Mouse (Mus musculus): ENCODE data around the gene Pnliprp2. TPM values are rescaled to one million over a fixed set of nuclear protein-coding genes. Genes with fewer than 3 reads are reported as not detected.

Pnliprp2 gene
- polyA plus RNA-seq, 1 experiment from 2014 or later, result not detected

DNA sequence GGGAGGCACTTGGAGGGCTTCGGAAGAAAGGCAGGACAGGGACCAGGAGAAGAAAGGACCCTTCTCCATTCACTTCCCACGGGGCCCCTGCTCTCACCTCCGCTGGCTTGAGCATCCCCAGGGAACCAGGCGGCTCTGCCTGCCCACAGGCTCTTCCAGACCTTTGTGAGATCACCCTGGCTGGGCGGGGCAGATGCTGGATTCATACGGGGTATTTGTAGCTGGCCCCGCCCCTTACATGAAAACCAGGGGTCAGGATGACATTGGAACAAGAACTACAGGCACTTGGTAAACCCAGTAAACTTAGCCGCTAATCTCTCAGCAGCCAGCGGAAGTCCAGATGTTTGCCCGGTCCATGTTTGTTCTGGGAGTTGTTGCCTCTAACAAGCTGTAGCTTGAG lies 34.8 kb downstream of the Pnliprp2 start, which contains the start of gene 1700019N19Rik:
Gene 1700019N19Rik (minus strand): TSS at position 178 of the 400 bp plus-strand sequence.
- peaks cover 31% of the 10 kb centered on the region for H3K27me3 ChIP-seq
- no peak for TF ChIP-seq CTCF (IDR thresholded peaks at IDR 0.05)
- POLR2A ChIA-PET, result no interaction called here
- DNase-seq (ENCODE audit: low read depth, low spot score) (no peak), ATAC-seq (no peak)
- in situ Hi-C loops (cut with MboI; ENCODE audit: low pct_unique_long_range_greater_than_20kb), result no loop called here
- CTCF ChIA-PET, result no interaction called here

DNA sequence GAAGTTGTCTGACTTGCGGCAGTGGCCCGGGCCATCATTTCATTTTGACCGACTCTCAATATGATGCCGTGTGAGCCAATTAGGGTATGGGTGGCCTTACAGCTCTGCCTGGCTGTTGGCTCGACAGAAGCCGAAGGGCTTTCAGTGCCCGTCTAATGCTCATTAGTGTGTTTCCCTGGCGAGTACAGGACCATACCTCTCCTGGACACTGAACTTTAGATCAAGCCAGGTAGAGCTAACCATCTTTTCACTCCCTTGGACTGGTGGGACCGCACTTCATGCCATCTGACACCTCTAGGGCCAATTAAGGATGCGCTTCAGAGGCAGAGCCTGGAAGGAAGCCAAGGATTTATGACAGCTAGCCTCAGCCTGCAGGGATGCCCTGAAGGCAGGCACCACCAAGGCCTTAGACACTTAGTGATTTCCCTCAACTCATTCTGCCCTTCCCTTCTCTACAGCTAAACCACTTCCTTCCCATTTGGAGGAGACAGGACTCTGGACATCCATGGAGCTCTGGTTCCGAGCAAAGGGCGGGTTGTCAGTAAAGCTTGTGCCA lies 35.7 kb downstream of the Pnliprp2 start:
- in situ Hi-C loops (cut with MboI; ENCODE audit: low pct_unique_long_range_greater_than_20kb), result no loop called here
- H3K27me3 ChIP-seq, result peaks cover 27% of the 10 kb centered on the region
- ChIA-PET POLR2A (no interaction called here), CTCF (no interaction called here)
- no peak for TF ChIP-seq CTCF (IDR thresholded peaks at IDR 0.05)
- ATAC-seq (no peak), DNase-seq (ENCODE audit: low read depth, low spot score) (no peak)

DNA sequence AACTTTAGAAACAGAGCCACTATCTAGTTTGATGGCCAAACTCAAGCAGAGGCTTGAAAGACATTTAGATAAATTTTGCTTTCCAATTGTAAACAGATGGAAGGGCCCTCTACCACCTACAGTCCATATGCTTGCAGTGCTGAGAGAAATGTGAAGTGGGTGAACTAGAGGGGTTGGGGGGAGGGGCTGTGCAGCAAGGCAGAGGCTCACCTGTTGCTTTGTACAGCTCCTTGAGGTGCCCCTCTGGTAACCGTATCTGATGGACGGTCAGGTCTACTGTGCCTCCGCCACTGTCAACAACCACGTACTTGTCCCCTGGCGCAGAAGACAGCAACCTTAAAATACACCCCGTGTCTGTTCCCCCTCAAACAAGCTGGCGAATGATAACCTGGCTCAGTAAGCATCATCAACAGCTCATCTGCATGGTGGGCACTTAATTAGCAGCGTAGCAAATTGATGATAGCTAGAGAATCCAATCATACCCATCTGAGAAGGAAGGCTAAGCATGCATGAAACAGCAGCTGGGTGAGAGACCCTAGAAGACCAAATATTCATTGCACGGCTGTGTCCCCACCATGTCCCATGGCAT lies 45.8 kb downstream of the Pnliprp2 start:
- ATAC-seq, result no peak
- DNase-seq (ENCODE audit: low read depth, low spot score), result no peak
- peaks cover 19% of the 10 kb centered on the region for H3K27me3 ChIP-seq
- TF ChIP-seq CTCF (IDR thresholded peaks at IDR 0.05), result no peak
- ChIA-PET POLR2A (no interaction called here), CTCF (interaction anchor here (7.8 kb wide), 1 partner anchor 99 kb away, joined by 51 read pairs; no protein-coding TSS in a partner anchor)
- in situ Hi-C loops (cut with MboI; ENCODE audit: low pct_unique_long_range_greater_than_20kb), result loop anchor here (5.0 to 10.0 kb wide), 2 partner anchors 102 to 400 kb away; no protein-coding TSS in a partner anchor

DNA sequence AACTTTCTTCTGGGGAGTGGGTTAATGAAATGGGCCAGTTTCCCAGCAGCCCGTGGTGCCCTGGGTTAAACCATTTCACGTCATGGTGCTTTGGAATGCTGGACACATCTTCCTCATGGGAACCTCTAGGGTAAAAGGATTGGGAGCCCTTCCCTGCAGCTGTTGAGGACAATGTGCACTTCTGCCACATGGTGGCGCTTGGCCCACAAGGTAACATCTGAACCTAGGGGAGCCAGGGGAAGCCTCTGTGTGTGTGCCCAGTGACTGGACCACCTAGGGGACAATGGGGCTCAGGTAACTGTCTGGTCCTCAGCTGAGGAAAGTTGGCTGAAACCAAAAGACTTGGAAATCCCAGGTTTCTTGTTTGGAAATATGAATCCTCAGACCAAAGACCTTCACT lies 46.8 kb downstream of the Pnliprp2 start:
- POLR2A ChIA-PET, result no interaction called here
- H3K27me3 ChIP-seq, result peaks cover 15% of the 10 kb centered on the region
- CTCF ChIA-PET, result interaction anchor here (1.1 to 7.8 kb wide), 4 partner anchors 33 to 105 kb away, joined by 3 to 51 read pairs (median 6); no protein-coding TSS in a partner anchor
- no peak for DNase-seq (ENCODE audit: low read depth, low spot score)
- peak; percentile 85 for TF ChIP-seq CTCF (IDR thresholded peaks at IDR 0.05)
- peak; percentile 60 for ATAC-seq
- in situ Hi-C loops (cut with MboI; ENCODE audit: low pct_unique_long_range_greater_than_20kb), result loop anchor here (5.0 to 10.0 kb wide), 2 partner anchors 101 to 398 kb away; no protein-coding TSS in a partner anchor

DNA sequence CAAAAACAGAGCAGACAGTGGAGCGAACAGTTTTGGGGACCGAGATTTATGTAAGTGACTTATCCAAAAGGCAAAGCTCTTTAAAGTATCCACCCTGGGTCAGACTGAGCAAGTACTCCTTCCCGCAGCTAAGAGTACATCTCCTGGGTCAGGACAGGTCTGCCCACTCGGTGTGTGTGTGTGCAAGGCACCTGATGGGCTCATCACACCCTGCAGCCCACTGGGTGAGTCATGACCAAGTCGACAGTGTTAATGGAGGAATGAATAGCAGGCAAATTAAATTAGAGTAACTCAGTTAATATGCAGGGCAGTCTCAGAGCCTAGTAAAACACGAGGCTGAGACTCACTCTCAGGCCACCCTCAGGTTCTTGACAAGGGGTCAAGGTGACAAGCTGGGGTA lies 49.3 kb downstream of the Pnliprp2 start:
- no peak for TF ChIP-seq CTCF (IDR thresholded peaks at IDR 0.05)
- CTCF ChIA-PET, result interaction anchor here (1.1 to 7.8 kb wide), 4 partner anchors 19 to 400 kb away, joined by 3 to 51 read pairs (median 6); no protein-coding TSS in a partner anchor

DNA sequence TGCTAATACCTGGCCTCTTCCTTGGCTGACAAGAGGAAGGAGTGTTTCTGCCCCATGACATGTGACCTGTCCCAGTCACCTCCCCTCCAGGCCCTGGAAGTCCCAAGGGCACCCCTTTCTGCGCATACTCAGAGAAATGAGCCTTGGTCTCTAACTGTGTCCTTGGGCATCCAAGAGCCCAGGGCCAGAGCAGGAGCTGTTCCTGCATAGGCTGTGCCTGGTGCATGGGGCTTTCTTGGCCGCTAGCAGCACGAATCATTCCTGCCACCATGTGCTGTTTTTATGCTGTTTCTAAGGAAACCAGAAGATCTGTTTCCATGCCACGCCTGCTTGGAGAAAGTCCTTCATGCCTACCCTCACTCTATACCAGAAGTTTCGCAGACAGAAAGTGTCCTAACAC lies 51.0 kb downstream of the Pnliprp2 start:
- no peak for ATAC-seq
- ChIA-PET CTCF (interaction anchor here (0.7 kb wide), 1 partner anchor 93 kb away, joined by 3 read pairs; no protein-coding TSS in a partner anchor), POLR2A (no interaction called here)
- no peak for TF ChIP-seq CTCF (IDR thresholded peaks at IDR 0.05)
- no peak for DNase-seq (ENCODE audit: low read depth, low spot score)
- peaks cover 3% of the 10 kb centered on the region for H3K27me3 ChIP-seq
- in situ Hi-C loops (cut with MboI; ENCODE audit: low pct_unique_long_range_greater_than_20kb), result no loop called here

More for the DNA sequence above, 49.3 kb downstream of the Pnliprp2 start:
- no peaks in the 10 kb centered on the region for H3K27me3 ChIP-seq
- DNase-seq (ENCODE audit: low read depth, low spot score) (no peak), ATAC-seq (no peak)
- POLR2A ChIA-PET, result no interaction called here
- in situ Hi-C loops (cut with MboI; ENCODE audit: low pct_unique_long_range_greater_than_20kb), result loop anchor here (5.0 to 10.0 kb wide), 2 partner anchors 98 to 396 kb away; no protein-coding TSS in a partner anchor

DNA sequence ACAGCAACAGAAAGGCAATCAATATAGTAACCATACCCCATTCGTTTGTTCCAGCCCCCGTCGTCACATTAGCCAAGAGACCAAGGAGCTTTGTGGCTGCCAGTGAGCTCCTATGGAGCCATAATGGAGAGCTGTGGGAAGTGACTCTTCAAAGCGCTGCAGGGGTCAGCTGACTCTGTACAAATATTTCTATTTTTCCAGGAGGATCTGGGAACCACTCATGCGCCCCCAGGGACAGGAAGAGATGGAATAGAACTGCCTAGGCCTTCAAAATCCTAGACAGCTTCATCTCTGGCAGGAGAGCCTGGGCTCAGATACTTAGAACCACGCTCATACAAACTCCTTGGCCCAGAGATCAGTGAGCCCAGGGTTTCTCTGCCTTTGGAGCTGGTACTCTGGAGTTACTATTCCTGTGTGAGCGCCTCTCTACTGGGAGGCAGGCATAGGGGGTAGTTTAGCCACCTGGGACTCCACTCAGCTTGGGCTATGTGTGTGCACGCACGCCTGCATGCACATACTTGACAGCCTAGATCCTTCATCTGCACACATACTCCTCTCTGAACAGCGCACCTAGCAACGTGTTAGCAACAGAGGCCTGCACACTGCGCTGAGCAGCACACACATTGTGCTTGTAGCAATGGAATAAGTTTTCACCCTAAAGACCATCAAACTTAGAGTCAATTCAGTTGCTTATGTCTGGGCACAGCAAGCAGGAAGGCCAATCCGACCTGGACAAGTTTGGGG lies 55.8 kb downstream of the Pnliprp2 start:
- in situ Hi-C loops (cut with MboI; ENCODE audit: low pct_unique_long_range_greater_than_20kb), result no loop called here
- DNase-seq (ENCODE audit: low read depth, low spot score), result no peak
- peaks cover 15% of the 10 kb centered on the region for H3K27me3 ChIP-seq
- no peak for TF ChIP-seq CTCF (IDR thresholded peaks at IDR 0.05)
- ChIA-PET POLR2A (interaction anchor here (1.5 kb wide), 1 partner anchor 88 kb away, joined by 3 read pairs; no protein-coding TSS in a partner anchor), CTCF (no interaction called here)
- no peak for ATAC-seq

DNA sequence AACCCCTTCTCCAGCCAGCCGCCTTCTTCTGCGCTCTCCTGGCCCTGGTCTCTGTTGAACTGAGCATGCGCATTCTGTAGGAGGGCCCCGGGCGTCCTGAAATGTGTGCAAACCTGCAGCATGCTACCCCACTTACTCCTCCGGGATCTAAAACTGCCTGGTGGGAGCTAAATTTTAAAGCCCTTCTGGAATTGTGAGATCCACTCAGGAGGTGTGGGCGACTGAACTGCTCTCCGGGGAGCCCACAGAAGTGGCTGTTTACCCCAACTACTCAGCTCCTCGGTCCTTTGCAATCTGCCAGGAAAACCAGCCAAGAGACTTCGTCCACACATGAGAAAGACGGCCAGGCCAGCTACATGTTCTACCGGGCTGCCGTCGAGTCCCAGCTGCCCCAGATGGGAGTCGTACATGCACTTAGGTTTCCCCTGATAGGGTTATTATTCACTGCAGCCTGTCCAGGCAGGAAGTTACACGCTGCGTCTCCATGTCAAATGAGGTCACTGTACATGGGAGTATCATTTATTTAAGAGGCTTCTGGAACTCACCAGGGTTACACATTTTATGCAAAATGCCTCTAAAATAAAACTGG lies 57.0 kb downstream of the Pnliprp2 start:
- H3K27me3 ChIP-seq, result peaks cover 15% of the 10 kb centered on the region
- DNase-seq (ENCODE audit: low read depth, low spot score), result no peak
- in situ Hi-C loops (cut with MboI; ENCODE audit: low pct_unique_long_range_greater_than_20kb), result no loop called here
- no peak for ATAC-seq
- ChIA-PET CTCF (no interaction called here), POLR2A (no interaction called here)
- TF ChIP-seq CTCF (IDR thresholded peaks at IDR 0.05), result no peak

DNA sequence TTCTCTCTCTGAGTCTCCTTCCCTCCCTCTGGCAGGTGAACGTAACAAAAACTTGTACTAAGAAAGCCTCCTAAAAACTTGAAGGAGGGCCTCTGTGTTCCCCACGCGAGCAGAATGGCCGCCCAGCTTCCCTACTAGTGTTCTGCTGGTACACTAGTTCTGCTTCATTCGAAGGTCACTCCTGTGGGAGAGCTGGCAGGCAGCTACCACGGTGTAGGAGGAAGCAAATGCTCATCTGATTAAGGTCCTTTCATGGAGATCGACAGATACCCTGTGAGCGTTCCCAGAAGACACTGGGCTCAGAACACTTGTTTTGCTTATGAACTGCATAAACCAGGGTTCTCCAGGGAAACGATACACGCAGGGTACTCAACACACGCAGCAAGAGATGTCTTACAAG lies 57.9 kb downstream of the Pnliprp2 start:
- no peak for DNase-seq (ENCODE audit: low read depth, low spot score)
- ChIA-PET POLR2A (no interaction called here), CTCF (no interaction called here)

DNA sequence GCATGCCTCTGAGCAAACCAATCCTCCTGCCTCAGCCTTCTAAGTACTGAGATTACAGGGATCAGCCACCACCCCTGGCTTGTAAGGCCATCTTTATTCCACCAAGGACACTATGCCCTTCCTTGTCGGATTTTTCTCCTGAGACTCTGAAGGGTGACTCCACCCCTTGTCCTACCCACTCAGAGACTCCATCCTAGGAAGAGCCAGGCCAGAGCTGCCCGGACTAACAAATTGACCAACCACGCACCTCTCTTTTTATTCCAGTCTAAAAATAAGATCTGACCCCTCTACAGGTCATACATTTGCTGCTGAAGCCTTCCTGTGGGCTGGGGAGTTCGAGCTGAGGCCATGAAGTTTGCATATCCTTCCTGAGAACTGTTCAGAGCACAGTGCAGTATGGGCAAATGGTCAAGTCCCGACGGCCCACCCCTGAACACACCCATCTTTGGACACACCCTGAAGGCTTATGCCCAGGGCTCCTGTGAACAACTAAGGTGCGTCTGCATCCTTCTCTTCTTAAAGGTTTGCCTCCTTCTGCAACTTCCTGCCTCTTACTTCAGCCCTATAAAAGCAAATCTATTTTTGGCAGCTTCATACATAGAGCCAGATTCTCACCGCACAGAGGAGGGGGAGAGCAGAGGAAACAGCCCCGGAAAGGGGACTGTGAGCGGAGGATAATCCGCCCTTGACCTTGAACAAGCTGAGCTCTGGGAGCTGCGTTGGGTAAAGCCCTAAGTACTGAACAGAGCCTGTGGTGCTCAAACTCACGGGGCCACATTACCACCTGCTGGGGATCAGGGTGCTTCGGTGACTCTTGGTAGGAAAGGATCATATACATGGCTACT lies 59.3 kb downstream of the Pnliprp2 start:
- ChIA-PET POLR2A (no interaction called here), CTCF (no interaction called here)
- H3K27me3 ChIP-seq, result peaks cover 21% of the 10 kb centered on the region
- no peak for DNase-seq (ENCODE audit: low read depth, low spot score)
- no peak for ATAC-seq
- in situ Hi-C loops (cut with MboI; ENCODE audit: low pct_unique_long_range_greater_than_20kb), result no loop called here
- no peak for TF ChIP-seq CTCF (IDR thresholded peaks at IDR 0.05)

More for the DNA sequence above, 57.9 kb downstream of the Pnliprp2 start:
- TF ChIP-seq CTCF (IDR thresholded peaks at IDR 0.05), result no peak
- in situ Hi-C loops (cut with MboI; ENCODE audit: low pct_unique_long_range_greater_than_20kb), result no loop called here
- peaks cover 21% of the 10 kb centered on the region for H3K27me3 ChIP-seq
- no peak for ATAC-seq
